Mouse (Mus musculus): ENCODE results near the gene Zfp92.

Gene Zfp92

GRCm38 (mm10) chrX:73474340-73475165, 63.7 kb downstream of the Zfp92 start:
- no peak for DNase-seq (ENCODE audit: low spot score in 2 of 2)

GRCm38 (mm10) chrX:73475658-73476256, 64.9 kb downstream of the Zfp92 start:
- no peak for DNase-seq (ENCODE audit: low spot score in 2 of 2)

- no peak for DNase-seq (ENCODE audit: low spot score in 2 of 2)
Observed at GRCm38 (mm10) chrX:73476621-73477020, 65.7 kb downstream of the Zfp92 start.

GRCm38 (mm10) chrX:73477500-73477899, 66.6 kb downstream of the Zfp92 start:
- no peak for DNase-seq (ENCODE audit: low spot score in 2 of 2)

All from right cerebral cortex, postnatal 36 days (tissue).